Mouse (Mus musculus) liver, embryonic 13.5 days (tissue): ENCODE results near the gene Hist1h2ba. TPM values are rescaled to one million over a fixed set of nuclear protein-coding genes. Genes with fewer than 3 reads are reported as not detected.

Source experiments
- ATAC-seq: fragments of 200-750 bp; cut with Nextera tagmentation; 2 replicates; pipeline ENCODE4 v1.8.0; 2017; ENCODE audit warnings: low read depth, mild to moderate bottlenecking, moderate number of reproducible peaks, moderate library complexity
- DNase-seq: peaks from one replicate; pipeline ENCODE4 v3.0.0; 2022
- H3K27ac ChIP-seq: fragments of 300-500 bp; sonication (generic); 2 replicates; pipeline ENCODE4 v1.5.1; 2015; ENCODE audit warnings: moderate library complexity, mild to moderate bottlenecking, inconsistent platforms
- H3K27me3 ChIP-seq: fragments of 300-500 bp; sonication (generic); 2 replicates; pipeline ENCODE4 v1.6.1; 2015; ENCODE audit warnings: mild to moderate bottlenecking, inconsistent platforms
- H3K36me3 ChIP-seq: fragments of 300-500 bp; sonication (generic); 2 replicates; pipeline ENCODE4 v1.6.1; 2015; ENCODE audit warnings: mild to moderate bottlenecking, inconsistent platforms
- H3K4me1 ChIP-seq: fragments of 300-500 bp; sonication (generic); replicated peaks from 2 replicates; pipeline ENCODE4 v1.6.1; 2015; ENCODE audit warnings: inconsistent platforms
- H3K4me2 ChIP-seq: fragments of 300-500 bp; sonication (generic); 2 replicates; pipeline ENCODE4 v1.6.1; 2015; ENCODE audit warnings: inconsistent platforms, mild to moderate bottlenecking, moderate library complexity
- H3K4me3 ChIP-seq: fragments of 300-500 bp; sonication (generic); replicated peaks from 2 replicates; pipeline ENCODE4 v1.5.1; 2015; ENCODE audit warnings: mild to moderate bottlenecking, inconsistent platforms
- H3K9ac ChIP-seq: fragments of 300-500 bp; sonication (generic); 2 replicates; pipeline ENCODE4 v1.6.1; 2015; ENCODE audit warnings: mild to moderate bottlenecking, inconsistent platforms
- H3K9me3 ChIP-seq: fragments of 300-500 bp; sonication (generic); replicated peaks from 2 replicates; pipeline ENCODE4 v1.6.1; 2016; ENCODE audit warnings: inconsistent platforms
- WGBS: fragments of 180-500 bp; shearing (Covaris S2); methylation state at CpG from one replicate; pipeline ENCODE4 v1.1.7; 2015; ENCODE audit not compliant: insufficient replicate concordance; 5-methylcytosine and 5-hydroxymethylcytosine counted together
- polyA plus RNA-seq: library from polyadenylated mRNA; unstranded; fragments of >200 nt; fragmentation: Nextera tagmentation; extraction: Ambion mirVana; gene quantifications from 2 replicates; pipeline ENCODE4 v1.2.1, GENCODE M21; 2015

The Hist1h2ba gene
- polyA plus RNA-seq, 1 experiment from 2014 or later: not detected

GRCm38 (mm10) chr13:23934211-23934520, 210 bp upstream of the Hist1h2ba start, which contains the start of gene Hist1h2aa:
TSS of gene Hist1h2aa (plus strand) at chr13:23934462.
- H3K9ac ChIP-seq: no peak within 1 kb of the TSS
- ATAC-seq (no peak), DNase-seq (no peak)
- H3K27ac ChIP-seq: no peak within 1 kb of the TSS
- no peaks in the 10 kb centered on the region for H3K9me3 ChIP-seq
- no peak within 1 kb of the TSS for H3K4me3 ChIP-seq
- H3K27me3 ChIP-seq: no peaks in the 10 kb centered on the region
- no peak within 1 kb of the TSS for H3K4me2 ChIP-seq
- WGBS: 85% methylated on average over 10 of the region's 10 CpGs
- H3K36me3 ChIP-seq: no peaks in the 10 kb centered on the region
- H3K4me1 ChIP-seq: no peaks in the 10 kb centered on the region

GRCm38 (mm10) chr13:23930904-23931303, 3.1 kb downstream of the Hist1h2ba start:
- Histone ChIP-seq H3K36me3 (no peaks in the 10 kb centered on the region), H3K9ac (no peak overlapping the region), H3K9me3 (no peaks in the 10 kb centered on the region), H3K4me3 (no peak overlapping the region), H3K27ac (no peak overlapping the region), H3K4me2 (no peak overlapping the region), H3K4me1 (peaks cover 7% of the 10 kb centered on the region), H3K27me3 (no peaks in the 10 kb centered on the region)
- 69% methylated on average over 11 of the region's 11 CpGs for WGBS
- ATAC-seq: no peak
- DNase-seq: no peak

GRCm38 (mm10) chr13:23930461-23930860, 3.5 kb downstream of the Hist1h2ba start:
- Histone ChIP-seq H3K27me3 (no peaks in the 10 kb centered on the region), H3K27ac (no peak overlapping the region), H3K9me3 (no peaks in the 10 kb centered on the region), H3K9ac (no peak overlapping the region), H3K4me2 (no peak overlapping the region), H3K4me1 (peaks cover 7% of the 10 kb centered on the region), H3K36me3 (no peaks in the 10 kb centered on the region), H3K4me3 (no peak overlapping the region)
- WGBS: 75% methylated on average over 9 of the region's 9 CpGs
- DNase-seq (no peak), ATAC-seq (no peak)

- H3K4me3 ChIP-seq: no peak overlapping the region
- H3K36me3 ChIP-seq: no peaks in the 10 kb centered on the region
- H3K4me2 ChIP-seq: no peak overlapping the region
- H3K27me3 ChIP-seq: no peaks in the 10 kb centered on the region
- WGBS: 27% methylated on average over 3 of the region's 3 CpGs
- no peaks in the 10 kb centered on the region for H3K9me3 ChIP-seq
- ATAC-seq: peak; percentile 51
- peaks cover 7% of the 10 kb centered on the region for H3K4me1 ChIP-seq
- DNase-seq: no peak
- H3K27ac ChIP-seq: no peak overlapping the region
- no peak overlapping the region for H3K9ac ChIP-seq
Measured at GRCm38 (mm10) chr13:23928637-23929036, 5.3 kb downstream of the Hist1h2ba start.

GRCm38 (mm10) chr13:23925792-23926191, 8.2 kb downstream of the Hist1h2ba start:
- ATAC-seq (no peak), DNase-seq (no peak)
- Histone ChIP-seq H3K9me3 (no peaks in the 10 kb centered on the region), H3K27ac (no peak overlapping the region), H3K27me3 (no peaks in the 10 kb centered on the region), H3K36me3 (no peaks in the 10 kb centered on the region), H3K9ac (no peak overlapping the region), H3K4me2 (no peak overlapping the region), H3K4me3 (no peak overlapping the region), H3K4me1 (peaks cover 7% of the 10 kb centered on the region)
- WGBS: 63% methylated on average over 2 of the region's 2 CpGs

- Histone ChIP-seq H3K27me3 (no peaks in the 10 kb centered on the region), H3K4me3 (no peak overlapping the region), H3K9ac (no peak overlapping the region), H3K4me2 (no peak overlapping the region), H3K36me3 (no peaks in the 10 kb centered on the region), H3K27ac (no peak overlapping the region), H3K4me1 (peaks cover 37% of the 10 kb centered on the region), H3K9me3 (no peaks in the 10 kb centered on the region)
- DNase-seq (no peak), ATAC-seq (no peak)
- WGBS: 26% methylated on average over 4 of the region's 4 CpGs
Measured at GRCm38 (mm10) chr13:23917674-23918073, 16.3 kb downstream of the Hist1h2ba start.

GRCm38 (mm10) chr13:23916132-23916531, 17.8 kb downstream of the Hist1h2ba start:
- H3K4me1 ChIP-seq: peaks cover 37% of the 10 kb centered on the region
- no peaks in the 10 kb centered on the region for H3K27me3 ChIP-seq
- H3K36me3 ChIP-seq: no peaks in the 10 kb centered on the region
- ATAC-seq: no peak
- 58% methylated on average over 1 of the region's 1 CpGs for WGBS
- no peak overlapping the region for H3K27ac ChIP-seq
- DNase-seq: no peak
- no peak overlapping the region for H3K4me2 ChIP-seq
- no peak overlapping the region for H3K4me3 ChIP-seq
- no peak overlapping the region for H3K9ac ChIP-seq
- no peaks in the 10 kb centered on the region for H3K9me3 ChIP-seq

- peak within 1 kb of the TSS; percentile 52 for H3K27ac ChIP-seq
- DNase-seq (no peak), ATAC-seq (no peak)
- no peak within 1 kb of the TSS; the same call in 1 of the 2 replicates for H3K9ac ChIP-seq
- H3K9me3 ChIP-seq: no peaks in the 10 kb centered on the region
- peaks cover 48% of the 10 kb centered on the region for H3K4me1 ChIP-seq
- H3K4me2 ChIP-seq: no peak within 1 kb of the TSS
- no peaks in the 10 kb centered on the region for H3K27me3 ChIP-seq
- 35% methylated on average over 9 of the region's 9 CpGs for WGBS
- no peaks in the 10 kb centered on the region for H3K36me3 ChIP-seq
- H3K4me3 ChIP-seq: no peak within 1 kb of the TSS
Measured at GRCm38 (mm10) chr13:23914376-23915167, 19.4 kb downstream of the Hist1h2ba start, which contains the start of gene Slc17a4. TSS of gene Slc17a4 (minus strand) at chr13:23915009.

- Histone ChIP-seq H3K4me1 (peaks cover 53% of the 10 kb centered on the region), H3K9ac (no peak overlapping the region; the same call in 1 of the 2 replicates), H3K27me3 (no peaks in the 10 kb centered on the region), H3K4me3 (no peak overlapping the region), H3K27ac (peak overlapping the region; percentile 52), H3K4me2 (no peak overlapping the region), H3K36me3 (no peaks in the 10 kb centered on the region), H3K9me3 (no peaks in the 10 kb centered on the region)
- WGBS: 3% methylated on average over 6 of the region's 6 CpGs
- ATAC-seq: peak; percentile 83
- DNase-seq: peak; percentile 11
Measured at GRCm38 (mm10) chr13:23913791-23914306, 20.1 kb downstream of the Hist1h2ba start.

- no peak overlapping the region for H3K4me2 ChIP-seq
- no peak overlapping the region for H3K9ac ChIP-seq
- 33% methylated on average over 5 of the region's 5 CpGs for WGBS
- no peak for DNase-seq
- no peaks in the 10 kb centered on the region for H3K36me3 ChIP-seq
- no peak overlapping the region for H3K4me3 ChIP-seq
- peaks cover 50% of the 10 kb centered on the region for H3K4me1 ChIP-seq
- ATAC-seq: no peak
- H3K27me3 ChIP-seq: no peaks in the 10 kb centered on the region
- H3K9me3 ChIP-seq: no peaks in the 10 kb centered on the region
- no peak overlapping the region for H3K27ac ChIP-seq
Measured at GRCm38 (mm10) chr13:23911335-23911734, 22.6 kb downstream of the Hist1h2ba start.

GRCm38 (mm10) chr13:23910121-23910520, 23.8 kb downstream of the Hist1h2ba start:
- Histone ChIP-seq H3K27ac (no peak overlapping the region), H3K9me3 (no peaks in the 10 kb centered on the region), H3K9ac (no peak overlapping the region), H3K4me1 (peaks cover 39% of the 10 kb centered on the region), H3K4me3 (no peak overlapping the region), H3K27me3 (no peaks in the 10 kb centered on the region), H3K4me2 (no peak overlapping the region), H3K36me3 (no peaks in the 10 kb centered on the region)
- DNase-seq (no peak), ATAC-seq (no peak)
- WGBS: 41% methylated on average over 5 of the region's 5 CpGs

- WGBS: 77% methylated on average over 5 of the region's 5 CpGs
- no peak for DNase-seq
- no peak overlapping the region for H3K27ac ChIP-seq
- ATAC-seq: no peak
- no peaks in the 10 kb centered on the region for H3K27me3 ChIP-seq
- H3K4me2 ChIP-seq: no peak overlapping the region
- H3K4me1 ChIP-seq: peaks cover 17% of the 10 kb centered on the region
- no peak overlapping the region for H3K4me3 ChIP-seq
- no peak overlapping the region for H3K9ac ChIP-seq
- no peaks in the 10 kb centered on the region for H3K9me3 ChIP-seq
- no peaks in the 10 kb centered on the region for H3K36me3 ChIP-seq
Measured at GRCm38 (mm10) chr13:23906906-23907305, 27.1 kb downstream of the Hist1h2ba start.
